Mouse (Mus musculus): ENCODE measurements around the gene Lmo7.

GRCm38 (mm10) chr14:101898250-101898649 lies 168.5 kb downstream of the Lmo7 start:
- TF ChIP-seq EP300 (IDR thresholded peaks at IDR 0.05; ENCODE audit: low read depth), result no peak
- no peak for TF ChIP-seq CTCF (IDR thresholded peaks at IDR 0.05; ENCODE audit: low read depth)
